Mouse (Mus musculus) layer of hippocampus, postnatal 10 days (tissue): ENCODE results near the gene 1700017N19Rik. TPM values are rescaled to one million over a fixed set of nuclear protein-coding genes. Genes with fewer than 3 reads are reported as not detected.
A peak's percentile ranks its signal among the peaks of the same experiment; 100 is the strongest.

ENCODE experiments used
- DNase-seq, 2 experiments: peaks; one replicate each; pipeline ENCODE4 v3.0.0; 2021; ENCODE audit warnings: low spot score in 2 of 2
- total RNA-seq, 2 experiments: library from RNA; stranded (reverse); gene quantifications; 2 replicates each; pipeline ENCODE4 v1.2.3; 2021

The 1700017N19Rik gene
- total RNA-seq, 2 experiments from 2014 or later, result not detected

GRCm38 (mm10) chr10:100661970-100662590 lies 71.8 kb downstream of the 1700017N19Rik start:
- peak in 1 of 2 experiments; percentile 18 for DNase-seq

Other genes with a start within 250 kb of the 1700017N19Rik start
- gene Gm4302, start 249.6 kb upstream of the 1700017N19Rik start, total RNA-seq, result not detected
- not detected for gene Gm4303, start 244.5 kb upstream of the 1700017N19Rik start, total RNA-seq
- gene Gm4305, start 239.4 kb upstream of the 1700017N19Rik start, total RNA-seq, result not detected
- not detected for gene Gm4307, start 229.1 kb upstream of the 1700017N19Rik start, total RNA-seq
- gene Gm4312, start 207.9 kb upstream of the 1700017N19Rik start, total RNA-seq, result not detected
- gene Tmtc3, start 103.1 kb upstream of the 1700017N19Rik start, total RNA-seq, result 10 to 100 TPM; 11.4 to 12.3 TPM
- gene Cep290, start 102.9 kb upstream of the 1700017N19Rik start, total RNA-seq, result 10 to 100 TPM; 10.9 to 14.3 TPM
- gene 4930430F08Rik, start 61 bp upstream of the 1700017N19Rik start, total RNA-seq, result 10 to 100 TPM; 26.2 to 29.0 TPM